Mouse (Mus musculus) CH12.LX (cell line): ENCODE measurements around the gene Ostn. TPM values are rescaled to one million over a fixed set of nuclear protein-coding genes. Genes with fewer than 3 reads are reported as not detected.

Source experiments
- DNase-seq: peaks from one replicate; pipeline ENCODE4 v3.0.0-alpha.2; 2013; ENCODE audit errors: extremely low read depth
- H3K27ac ChIP-seq: 2 replicates; pipeline ENCODE4 v1.5.1; 2012; ENCODE audit warnings: low read depth, mild to moderate bottlenecking, control low read depth, moderate library complexity; ENCODE audit not compliant: insufficient read depth
- H3K27me3 ChIP-seq: replicated peaks from 2 replicates; pipeline ENCODE3; 2012; ENCODE audit warnings: inconsistent platforms
- H3K36me3 ChIP-seq, 2 experiments: replicated peaks in 1 of 2; 2 replicates each; pipeline versions ENCODE3 to v1.6.1; 2012; ENCODE audit warnings: inconsistent platforms in 1 of 2, low read length in 1 of 2, mild to moderate bottlenecking in 1 of 2, mixed read lengths in 1 of 2, moderate library complexity in 1 of 2; ENCODE audit not compliant: control insufficient read depth in 1 of 2, insufficient read depth in 1 of 2
- H3K4me1 ChIP-seq, 2 experiments: 2 replicates each; pipeline ENCODE4 v1.6.1; 2012; ENCODE audit warnings: inconsistent platforms in 1 of 2, moderate library complexity in 1 of 2; ENCODE audit not compliant: insufficient read depth in 2 of 2, control insufficient read depth in 1 of 2
- H3K4me2 ChIP-seq: 2 replicates; pipeline ENCODE4 v1.6.1; 2012; ENCODE audit warnings: low read depth, mild to moderate bottlenecking, control low read depth; ENCODE audit not compliant: poor library complexity, insufficient read depth, severe bottlenecking
- H3K4me3 ChIP-seq, 3 experiments: fragments of 150-350 bp in 1 of 3; sonication (generic) in 1 of 3; replicated peaks in 1 of 3; 2 replicates each; pipeline versions ENCODE3 to v1.5.1; 2011 to 2012; ENCODE audit warnings: low read depth in 2 of 3, low read length in 2 of 3, mild to moderate bottlenecking in 2 of 3, moderate library complexity in 2 of 3, control low read depth in 1 of 3, improper control_type of control experiment in 1 of 3, inconsistent platforms in 1 of 3, mixed read lengths in 1 of 3; ENCODE audit not compliant: poor library complexity in 1 of 3
- H3K79me2 ChIP-seq: replicated peaks from 2 replicates; pipeline ENCODE4 v1.6.1; 2012; ENCODE audit warnings: mild to moderate bottlenecking, moderate library complexity; ENCODE audit not compliant: control insufficient read depth, poor library complexity, insufficient read depth, severe bottlenecking; ENCODE audit errors: extremely low read depth
- H3K9ac ChIP-seq: 2 replicates; pipeline ENCODE4 v1.6.1; 2012; ENCODE audit warnings: low read depth, mild to moderate bottlenecking, control low read depth, moderate library complexity; ENCODE audit not compliant: insufficient read depth
- H3K9me3 ChIP-seq: replicated peaks from 2 replicates; pipeline ENCODE3; 2012; ENCODE audit warnings: low read length, inconsistent platforms, mixed read lengths
- CHD2 ChIP-seq: IDR thresholded peaks from 2 replicates; pipeline ENCODE4 v1.6.1; 2011; ENCODE audit warnings: low read length, improper control_type of control experiment
- CTCF ChIP-seq, 2 experiments: IDR thresholded peaks in 1 of 2; conservative IDR thresholded peaks in 1 of 2; 2 replicates each; pipeline ENCODE4 v1.5.1; 2011 to 2012; ENCODE audit warnings: low read depth in 2 of 2, low read length in 2 of 2, improper control_type of control experiment in 1 of 2, inconsistent platforms in 1 of 2, mild to moderate bottlenecking in 1 of 2, moderate library complexity in 1 of 2
- E2F4 ChIP-seq: IDR thresholded peaks from 2 replicates; pipeline ENCODE4 v1.6.1; 2011; ENCODE audit warnings: low read depth, low read length, improper control_type of control experiment; ENCODE audit not compliant: insufficient replicate concordance
- EP300 ChIP-seq: IDR thresholded peaks from 2 replicates; pipeline ENCODE4 v1.6.1; 2011; ENCODE audit warnings: low read length, improper control_type of control experiment
- GABPA ChIP-seq: IDR thresholded peaks from 2 replicates; pipeline ENCODE4 v1.6.1; 2012; ENCODE audit warnings: low read depth, low read length, improper control_type of control experiment, inconsistent platforms; ENCODE audit not compliant: insufficient replicate concordance
- IRF4 ChIP-seq: IDR thresholded peaks from 2 replicates; pipeline ENCODE4 v1.6.1; 2014; ENCODE audit warnings: low read depth, mild to moderate bottlenecking, inconsistent platforms, low read length, improper control_type of control experiment
- JUN ChIP-seq: IDR thresholded peaks from 2 replicates; pipeline ENCODE4 v1.6.1; 2011; ENCODE audit warnings: low read depth, mild to moderate bottlenecking, low read length, improper control_type of control experiment, moderate library complexity; ENCODE audit not compliant: insufficient read depth
- KAT2A ChIP-seq: IDR thresholded peaks from 2 replicates; pipeline ENCODE4 v1.6.1; 2012; ENCODE audit warnings: low read length, improper control_type of control experiment, inconsistent platforms; ENCODE audit not compliant: insufficient replicate concordance
- MAFK ChIP-seq: IDR thresholded peaks from 2 replicates; pipeline ENCODE4 v1.6.1; 2011; ENCODE audit warnings: low read length, improper control_type of control experiment; ENCODE audit not compliant: insufficient replicate concordance
- MXI1 ChIP-seq: IDR thresholded peaks from 2 replicates; pipeline ENCODE4 v1.6.1; 2011; ENCODE audit warnings: mild to moderate bottlenecking, low read depth, low read length, improper control_type of control experiment
- MYC ChIP-seq: IDR thresholded peaks from 2 replicates; pipeline ENCODE4 v1.6.1; 2011; ENCODE audit warnings: low read depth, mild to moderate bottlenecking, improper control_type of control experiment, low read length
- NELFE ChIP-seq: IDR thresholded peaks from 2 replicates; pipeline ENCODE4 v1.6.1; 2011; ENCODE audit warnings: low read depth, low read length, improper control_type of control experiment
- NRF1 ChIP-seq: IDR thresholded peaks from 2 replicates; pipeline ENCODE4 v1.6.1; 2014; ENCODE audit warnings: low read depth, mild to moderate bottlenecking, inconsistent platforms, low read length, improper control_type of control experiment, moderate library complexity
- POLR2A ChIP-seq: IDR thresholded peaks from 2 replicates; pipeline ENCODE4 v1.6.1; 2011; ENCODE audit warnings: low read depth, mild to moderate bottlenecking, improper control_type of control experiment, low read length
- RAD21 ChIP-seq: IDR thresholded peaks from 2 replicates; pipeline ENCODE4 v1.6.1; 2011; ENCODE audit warnings: low read depth, mild to moderate bottlenecking, low read length, improper control_type of control experiment, moderate library complexity
- SIN3A ChIP-seq: IDR thresholded peaks from 2 replicates; pipeline ENCODE4 v1.6.1; 2012; ENCODE audit warnings: low read length, improper control_type of control experiment, inconsistent platforms
- TBP ChIP-seq: conservative IDR thresholded peaks from 2 replicates; pipeline ENCODE4 v1.6.1; 2011; ENCODE audit warnings: low read depth, low read length, improper control_type of control experiment
- TCF12 ChIP-seq: IDR thresholded peaks from 2 replicates; pipeline ENCODE4 v1.6.1; 2014; ENCODE audit warnings: low read depth, mild to moderate bottlenecking, inconsistent platforms, low read length, improper control_type of control experiment
- USF2 ChIP-seq: conservative IDR thresholded peaks from 2 replicates; pipeline ENCODE4 v1.6.1; 2011; ENCODE audit warnings: low read depth, low read length, improper control_type of control experiment
- ZKSCAN1 ChIP-seq: IDR thresholded peaks from 2 replicates; pipeline ENCODE4 v1.6.1; 2012; ENCODE audit warnings: low read depth, inconsistent platforms, low read length, improper control_type of control experiment, borderline replicate concordance
- ZMIZ1 ChIP-seq: IDR thresholded peaks from 2 replicates; pipeline ENCODE4 v1.6.1; 2012; ENCODE audit warnings: low read depth, mild to moderate bottlenecking, inconsistent platforms, low read length, improper control_type of control experiment
- ZNF384 ChIP-seq: IDR thresholded peaks from 2 replicates; pipeline ENCODE4 v1.6.1; 2012; ENCODE audit warnings: low read depth, low read length, improper control_type of control experiment, inconsistent platforms
- dilution Hi-C: fragments of 300-500 bp; cut with MboI; formaldehyde crosslinking; loops from 2 replicates; pipeline ENCODE4 v1.14.3; 2020; ENCODE audit warnings: low sequenced_read_pairs; ENCODE audit not compliant: extremely low pct_unique_long_range_greater_than_20kb, extremely low pct_ligation_motif_present
- in situ Hi-C: fragments of 300-500 bp; cut with MboI; formaldehyde crosslinking; loops from 3 replicates; pipeline ENCODE4 v1.14.3; 2019; ENCODE audit warnings: low sequenced_read_pairs, low pct_ligation_motif_present, low pct_unique_long_range_greater_than_20kb, mixed read lengths
- polyA plus RNA-seq: library from polyadenylated mRNA; unstranded; fragments of >175 nt; gene quantifications from 2 replicates; pipeline ENCODE4 v1.2.1, GENCODE M21; 2012; ENCODE audit warnings: low read depth; ENCODE audit not compliant: insufficient read length
- total RNA-seq, 2 experiments: library from RNA; depleted of rRNA; stranded (reverse); fragments of 300-350 nt in 1 of 2; fragments of >200 nt in 1 of 2; gene quantifications; 2 replicates each; pipeline ENCODE4 v1.2.3; 2012 to 2014

Ostn gene
- total and polyA plus RNA-seq, 3 experiments = 0.67 to 1.7 (median 1.0) TPM

GRCm38 (mm10) chr16:27395251-27396037 lies 88.2 kb downstream of the Ostn start (continued):
- TF ChIP-seq USF2 (no peak), SIN3A (0 out of 2 replicates have a peak, but pooled peaks have one; percentile 12), ZNF384 (no peak), CTCF (conservative IDR thresholded peaks at IDR 0.05 in 1 of 2, IDR thresholded peaks at IDR 0.05 in 1 of 2; ENCODE audit: low read depth in 2 of 2, low read length in 2 of 2) (no peak), EP300 (no peak)

GRCm38 (mm10) chr16:27396951-27397350 lies 89.7 kb downstream of the Ostn start:
- peaks cover 17 to 81% of the 10 kb centered on the region in 2 experiments for H3K4me1 ChIP-seq
- in situ Hi-C loops = no loop called here
- peaks cover 8 to 29% of the 10 kb centered on the region in 2 experiments for H3K36me3 ChIP-seq
- TF ChIP-seq NRF1 (no peak), ZKSCAN1 (no peak), MYC (no peak), POLR2A (no peak), RAD21 (no peak), E2F4 (no peak), TBP (no peak), EP300 (no peak), MAFK (no peak), KAT2A (no peak), ZMIZ1 (no peak), NELFE (no peak), MXI1 (no peak), SIN3A (no peak), GABPA (no peak), TCF12 (no peak), IRF4 (no peak), CTCF (conservative IDR thresholded peaks at IDR 0.05 in 1 of 2, IDR thresholded peaks at IDR 0.05 in 1 of 2; ENCODE audit: low read depth in 2 of 2, low read length in 2 of 2) (no peak), CHD2 (no peak), JUN (no peak)
- peaks cover 17% of the 10 kb centered on the region for H3K9me3 ChIP-seq
- dilution Hi-C loops = no loop called here
- H3K4me3 ChIP-seq = no peak overlapping the region
- H3K27ac ChIP-seq = peak overlapping the region; percentile 57; the same call in 1 of the 2 replicates
- H3K4me2 ChIP-seq = no peak overlapping the region
- no peak for DNase-seq
- H3K27me3 ChIP-seq = no peaks in the 10 kb centered on the region
- no peak overlapping the region; the same call in 1 of the 2 replicates for H3K9ac ChIP-seq
- peaks cover 71% of the 10 kb centered on the region for H3K79me2 ChIP-seq
